Mouse (Mus musculus): ENCODE data around the gene Ankrd55.

Gene Ankrd55

DNA sequence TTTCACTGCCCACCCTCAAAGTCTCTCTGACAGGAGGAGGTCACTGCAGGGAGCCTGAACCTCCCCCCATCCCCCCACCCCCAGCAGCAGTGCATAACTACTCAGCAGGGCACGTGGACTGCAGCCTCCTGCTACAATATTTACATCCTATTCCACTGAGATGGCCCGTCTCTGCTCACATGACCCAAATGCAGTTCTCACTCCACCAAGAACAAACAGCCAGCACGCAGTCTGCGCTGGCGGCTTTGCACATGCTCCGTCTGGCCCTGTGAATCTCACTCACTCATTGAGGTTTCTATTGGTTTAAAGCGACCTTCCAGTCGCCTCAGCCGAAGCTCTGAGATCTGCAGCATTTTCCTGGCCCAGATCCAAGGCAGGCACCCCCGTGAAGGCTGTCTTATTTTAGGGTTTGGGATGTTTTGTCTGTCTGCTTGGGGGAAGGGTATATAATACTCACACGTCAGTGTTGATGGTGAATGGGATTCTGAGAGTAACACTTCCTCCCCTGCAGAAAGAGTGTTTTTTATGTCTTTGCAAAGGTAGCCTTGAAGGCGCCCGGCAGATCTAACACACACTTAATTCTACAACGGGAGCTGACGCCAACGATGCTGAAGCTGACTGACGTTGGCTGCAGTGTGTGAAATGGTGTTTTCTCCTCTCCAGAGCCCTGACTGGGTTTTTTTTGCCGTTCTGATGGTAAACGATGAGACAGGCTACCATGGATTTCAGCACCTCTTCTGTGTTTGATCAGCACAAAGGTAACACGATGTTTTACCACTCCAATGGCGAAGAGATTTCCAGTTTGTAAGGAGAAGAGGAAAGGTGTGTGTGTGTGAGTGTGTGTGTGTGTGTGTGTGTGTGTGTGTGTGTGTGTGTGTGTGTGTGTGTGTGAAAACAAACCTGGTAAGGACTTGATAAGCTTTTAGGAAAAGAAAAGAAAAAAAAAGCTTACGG, at the start of gene Ankrd55:
Gene Ankrd55, plus strand, starts transcription at position 227 of the 954 bp plus-strand sequence.
- DNase-seq (ENCODE audit: low spot score in 2 of 2): peak in 1 of 2 experiments; percentile 68

DNA sequence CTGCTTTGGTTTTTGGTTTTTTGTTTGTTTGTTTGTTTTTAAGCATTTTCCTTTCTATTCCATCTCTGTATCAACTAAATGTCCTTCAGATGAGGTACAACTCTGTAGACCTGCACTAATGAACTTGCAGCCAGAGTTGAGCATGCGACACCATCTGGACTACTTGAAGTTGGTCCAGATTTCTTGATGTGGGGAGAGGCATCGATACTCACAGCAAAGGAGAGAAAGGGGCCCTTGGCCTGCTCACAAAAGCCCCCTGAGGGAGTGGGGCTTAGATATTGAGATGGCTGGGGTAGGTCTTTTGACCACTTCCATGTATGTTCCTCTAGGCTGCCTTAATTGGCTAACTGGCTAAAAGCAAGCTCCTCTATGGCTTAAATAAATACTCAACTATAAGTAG, 49.0 kb upstream of the Ankrd55 start:
- DNase-seq (ENCODE audit: low spot score in 2 of 2): no peak

DNA sequence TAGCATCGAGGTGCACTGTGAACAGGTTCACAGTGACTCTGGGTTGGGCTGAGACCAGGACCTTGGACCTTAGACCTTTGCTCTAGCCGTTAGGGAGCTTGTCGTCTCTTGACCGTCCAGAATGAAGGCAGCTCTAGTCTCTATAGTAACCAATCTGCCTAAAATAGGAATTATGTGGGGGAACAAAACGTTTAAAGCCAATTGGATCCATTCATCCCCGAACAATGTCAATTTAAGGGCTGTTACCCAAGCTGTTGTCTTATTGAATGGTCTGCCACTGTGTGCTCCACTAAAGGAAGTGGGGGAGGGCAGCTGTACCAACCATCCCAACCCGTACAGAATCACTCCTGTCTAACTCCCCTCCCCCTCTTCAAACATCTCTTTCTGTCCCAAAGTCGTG, 46.8 kb upstream of the Ankrd55 start:
- no peak for DNase-seq (ENCODE audit: low spot score in 2 of 2)

DNA sequence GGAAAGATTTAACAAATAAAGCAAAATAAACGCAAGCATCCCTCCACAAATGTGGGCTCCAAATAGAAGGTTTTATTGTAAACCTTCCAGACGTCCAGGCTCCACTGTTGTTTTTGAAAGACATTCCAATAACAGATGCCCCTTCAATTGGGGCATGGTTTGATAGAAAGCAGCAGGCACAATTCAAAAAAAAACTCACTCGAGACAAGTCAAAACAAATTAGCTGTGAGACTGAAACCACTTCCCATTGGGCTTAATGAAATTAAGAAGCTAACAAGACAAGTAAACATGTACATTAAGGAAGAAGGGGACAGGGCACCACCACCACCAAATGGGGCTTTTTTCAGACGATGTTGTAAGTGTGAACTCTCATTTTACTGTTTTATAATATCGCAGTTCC, 43.1 kb upstream of the Ankrd55 start:
- no peak for DNase-seq (ENCODE audit: low spot score in 2 of 2)

DNA sequence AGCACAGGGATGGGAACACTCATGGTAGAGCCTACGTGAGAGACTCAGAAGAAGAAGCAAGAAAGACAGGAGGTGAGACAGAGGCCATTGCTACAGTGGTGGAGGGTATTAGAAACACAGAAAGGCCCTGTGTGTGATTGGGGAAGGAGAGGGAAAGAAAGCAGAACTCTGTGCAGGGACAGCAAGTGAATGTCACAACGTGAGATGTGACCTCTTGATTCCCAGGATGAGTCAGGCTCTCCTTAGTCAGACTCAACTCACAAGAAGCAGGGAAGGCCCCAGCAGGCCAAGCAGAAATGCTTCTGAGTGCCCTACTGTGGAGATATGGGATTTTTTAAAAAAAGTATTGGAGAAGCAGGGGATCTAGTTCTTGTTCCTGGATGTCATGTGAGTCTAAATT, 36.8 kb upstream of the Ankrd55 start:
- DNase-seq (ENCODE audit: low spot score in 2 of 2): no peak

DNA sequence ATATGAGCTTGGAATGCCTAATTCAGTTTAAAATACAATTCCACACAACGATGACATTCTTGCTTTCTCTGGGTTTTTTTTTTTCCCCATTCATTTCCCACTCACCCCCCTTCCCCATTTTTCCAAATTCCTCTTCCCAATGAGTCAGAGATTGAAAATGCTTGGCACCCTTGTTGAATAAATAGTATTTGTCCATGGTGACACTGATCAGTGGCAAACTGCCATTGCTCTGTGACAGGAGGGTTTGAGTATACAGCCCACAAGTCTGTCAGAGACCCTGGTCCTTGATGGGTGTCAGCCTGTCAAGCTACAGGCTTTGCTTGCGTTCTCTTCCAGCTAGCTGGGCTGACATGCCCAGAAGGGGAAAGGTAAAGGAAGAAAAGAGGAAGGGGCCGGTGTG, 36.2 kb upstream of the Ankrd55 start:
- no peak for DNase-seq (ENCODE audit: low spot score in 2 of 2)

DNA sequence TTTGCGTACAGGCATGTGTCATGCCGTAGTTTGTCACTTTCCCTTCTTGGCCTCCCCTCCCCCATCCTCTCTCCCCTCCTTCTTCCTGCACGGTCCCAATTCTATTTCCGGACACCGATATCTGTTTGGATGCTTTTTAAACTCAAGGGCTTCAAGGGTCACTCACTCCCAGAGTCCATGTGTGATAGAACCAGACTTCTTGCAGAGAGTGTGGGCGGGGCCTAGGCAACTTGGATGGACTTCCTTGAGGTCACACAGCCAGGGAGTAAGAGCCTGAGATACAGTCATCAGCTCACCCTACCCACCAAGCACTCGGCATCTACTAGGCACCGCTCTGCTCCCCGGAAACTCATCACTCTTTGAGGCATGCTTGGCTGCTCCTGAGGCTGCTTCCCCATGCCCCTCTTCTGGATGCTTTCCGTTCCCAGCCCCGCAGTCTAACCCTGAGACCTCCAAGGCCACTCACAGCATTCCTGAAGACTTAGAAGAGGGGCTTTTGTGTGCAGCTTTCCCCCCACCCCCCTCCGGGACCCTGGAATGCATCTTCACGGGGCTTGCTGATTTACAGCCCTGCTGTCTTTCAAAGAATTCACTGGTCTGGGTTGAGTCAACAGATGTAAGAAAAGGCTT, 35.1 kb upstream of the Ankrd55 start:
- DNase-seq (ENCODE audit: low spot score in 2 of 2): no peak

DNA sequence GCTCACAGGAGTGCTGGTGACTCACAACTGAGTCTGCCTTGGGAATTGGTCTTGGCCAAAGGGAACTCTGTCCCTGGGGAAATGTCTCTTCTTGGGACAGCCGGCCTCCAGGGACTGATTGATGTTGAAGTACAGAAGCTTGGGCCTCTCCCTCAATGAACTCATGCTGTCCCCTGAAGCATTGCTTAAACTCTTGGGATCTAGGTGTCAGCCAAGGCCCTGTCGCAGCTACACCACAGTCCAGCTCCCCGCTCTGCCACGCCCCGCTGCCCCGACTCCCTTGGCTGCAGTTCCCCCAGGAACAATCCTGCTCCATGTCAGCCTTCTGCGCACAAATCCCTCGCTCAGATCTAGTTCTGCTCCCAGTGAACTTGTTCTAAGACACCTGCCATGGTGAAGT, 34.1 kb upstream of the Ankrd55 start:
- no peak for DNase-seq (ENCODE audit: low spot score in 2 of 2)

DNA sequence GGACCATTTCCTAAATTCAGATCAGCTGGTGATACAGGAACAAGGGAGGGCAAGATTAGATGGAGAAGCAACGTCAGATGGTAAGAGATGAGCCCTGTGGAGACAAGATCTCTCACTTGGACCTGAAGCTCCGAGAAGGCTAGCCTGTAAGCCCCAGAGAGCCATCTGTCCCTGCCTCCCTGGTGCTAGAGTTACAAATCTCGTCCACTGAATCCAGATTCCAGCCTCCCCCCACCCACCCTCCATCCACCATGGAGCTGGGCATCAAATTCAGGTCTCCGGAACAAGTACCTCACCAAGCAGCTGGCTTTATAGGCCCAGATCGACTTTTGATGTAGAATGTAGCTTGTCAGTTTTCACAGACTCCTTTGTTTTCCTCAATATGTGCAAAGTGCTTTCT, 32.4 kb upstream of the Ankrd55 start:
- no peak for DNase-seq (ENCODE audit: low spot score in 2 of 2)

DNA sequence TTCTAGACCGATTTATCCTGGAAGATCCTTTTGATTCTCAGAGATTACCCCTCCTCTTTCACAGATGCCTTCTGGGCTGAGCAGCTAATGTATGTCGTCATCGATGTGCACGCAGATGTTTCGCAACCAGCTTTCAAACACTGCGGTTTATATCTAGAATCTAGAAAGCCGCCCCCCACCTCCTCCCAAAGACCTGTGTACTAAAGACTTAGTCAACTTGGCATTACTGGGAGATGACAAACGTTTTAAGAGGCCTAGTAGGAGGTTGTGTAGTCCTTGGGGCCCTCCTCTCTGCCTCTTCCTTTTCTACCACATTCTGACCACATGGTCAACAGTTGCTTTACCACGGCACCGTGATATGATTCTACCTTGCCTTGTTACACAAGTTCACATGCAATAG, 29.8 kb upstream of the Ankrd55 start:
- DNase-seq (ENCODE audit: low spot score in 2 of 2): no peak

DNA sequence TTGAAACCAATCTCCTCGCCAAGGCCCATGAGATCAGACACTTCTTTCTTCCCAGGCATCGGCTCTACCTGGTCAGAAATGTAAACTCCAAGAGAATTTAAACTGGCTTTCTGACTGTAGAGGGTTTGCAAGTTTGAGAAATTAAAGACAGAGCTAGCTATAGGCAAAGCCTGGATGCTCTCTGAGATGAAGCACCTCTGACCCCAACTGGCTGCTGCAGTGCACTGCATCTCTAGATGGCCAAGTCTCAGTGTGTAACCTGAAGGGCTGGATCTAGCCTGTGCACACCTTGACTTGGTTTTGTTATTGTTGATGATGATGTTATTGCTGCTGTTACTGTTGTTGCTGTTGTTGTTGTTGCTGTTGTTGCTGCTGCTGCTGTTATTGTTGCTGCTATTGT, 28.9 kb upstream of the Ankrd55 start:
- peak; percentile 62 to 71 for DNase-seq (ENCODE audit: low spot score in 2 of 2)

DNA sequence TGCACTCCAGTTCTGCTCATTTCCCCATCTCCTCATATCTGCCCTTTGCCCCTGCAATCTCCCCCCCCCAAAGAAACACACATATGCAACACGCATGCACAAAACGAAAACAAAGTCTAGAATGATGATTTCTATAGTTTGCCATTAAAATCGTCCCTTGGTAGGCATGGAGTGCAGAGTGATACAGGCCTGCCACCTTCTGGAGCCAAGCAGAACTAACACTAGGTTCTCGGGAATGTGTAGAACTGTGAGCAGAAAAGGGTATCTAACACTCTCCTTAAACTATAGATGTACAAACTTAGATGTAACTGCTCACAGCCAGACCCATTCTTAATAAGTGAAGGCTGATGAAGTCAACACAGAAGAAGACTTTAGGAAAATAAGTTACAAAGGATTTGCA, 23.6 kb upstream of the Ankrd55 start:
- DNase-seq (ENCODE audit: low spot score in 2 of 2): no peak

DNA sequence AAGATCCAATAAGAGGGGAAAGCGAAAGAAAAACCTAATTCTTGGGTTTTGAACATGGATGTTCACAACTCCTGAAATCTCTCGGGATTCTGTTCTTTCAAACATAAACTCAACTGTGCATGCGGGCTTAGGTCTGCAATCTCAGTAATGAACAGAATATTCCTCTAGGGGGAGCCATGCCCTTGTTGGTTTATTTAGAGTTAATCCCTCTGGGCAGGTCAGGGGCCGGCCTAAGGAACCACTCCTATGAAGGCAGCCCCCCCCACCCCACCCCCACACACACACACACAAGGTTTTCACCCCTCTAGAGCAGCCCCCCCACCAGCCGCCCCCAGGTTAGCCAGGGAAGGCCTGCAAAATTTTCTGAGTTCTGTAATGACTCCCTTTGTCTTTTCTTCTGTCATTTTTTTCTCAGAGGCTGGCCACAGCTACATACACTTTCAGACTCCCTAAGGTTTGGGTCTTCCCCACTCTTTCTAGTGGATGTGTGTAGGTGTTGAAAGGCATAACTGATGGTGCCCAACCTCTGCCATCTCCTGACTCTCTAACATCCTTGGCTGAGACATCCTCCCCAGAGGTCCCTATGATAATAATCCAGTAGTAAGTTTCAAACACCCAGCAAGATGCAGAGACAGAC, 16.2 kb upstream of the Ankrd55 start:
- no peak for DNase-seq (ENCODE audit: low spot score in 2 of 2)

DNA sequence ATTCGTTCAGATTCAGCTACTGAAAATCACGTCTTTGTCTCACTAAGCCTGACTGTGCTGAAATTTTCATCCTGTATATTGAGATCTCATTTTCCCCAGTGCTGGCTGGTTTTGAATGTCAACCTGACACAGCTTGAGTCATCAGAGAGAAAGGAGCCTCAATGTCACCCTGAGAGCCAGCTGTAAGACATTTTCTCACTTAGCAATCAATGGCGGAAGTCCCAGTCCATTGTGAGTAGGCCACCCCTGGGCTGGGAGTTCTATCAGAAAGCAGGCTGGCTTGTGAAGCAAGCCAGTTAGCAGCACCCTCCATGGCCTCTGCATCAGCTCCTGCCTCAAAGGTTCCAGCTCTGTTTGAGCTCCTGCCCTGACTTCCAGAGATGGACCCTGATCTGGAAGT, 13.6 kb upstream of the Ankrd55 start:
- no peak for DNase-seq (ENCODE audit: low spot score in 2 of 2)

DNA sequence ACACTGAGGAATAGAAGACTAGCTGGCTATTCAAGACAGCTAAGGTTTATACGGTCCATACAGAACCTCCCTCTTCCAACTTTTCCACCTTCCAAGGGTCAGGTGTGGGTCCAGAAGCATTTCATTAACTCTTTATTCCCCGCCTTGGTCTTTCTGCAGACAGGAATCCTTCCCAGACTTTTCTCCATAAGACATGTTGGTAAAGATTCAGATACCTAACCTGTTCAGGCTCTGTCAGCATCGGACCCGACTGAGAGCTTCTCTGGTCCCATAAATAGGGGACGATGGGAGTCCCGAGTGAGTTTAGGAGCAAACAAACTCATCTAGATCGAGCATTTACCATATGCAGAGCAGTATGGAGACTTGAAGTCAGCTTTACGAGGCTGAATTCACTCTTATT, 12.3 kb upstream of the Ankrd55 start:
- no peak for DNase-seq (ENCODE audit: low spot score in 2 of 2)

DNA sequence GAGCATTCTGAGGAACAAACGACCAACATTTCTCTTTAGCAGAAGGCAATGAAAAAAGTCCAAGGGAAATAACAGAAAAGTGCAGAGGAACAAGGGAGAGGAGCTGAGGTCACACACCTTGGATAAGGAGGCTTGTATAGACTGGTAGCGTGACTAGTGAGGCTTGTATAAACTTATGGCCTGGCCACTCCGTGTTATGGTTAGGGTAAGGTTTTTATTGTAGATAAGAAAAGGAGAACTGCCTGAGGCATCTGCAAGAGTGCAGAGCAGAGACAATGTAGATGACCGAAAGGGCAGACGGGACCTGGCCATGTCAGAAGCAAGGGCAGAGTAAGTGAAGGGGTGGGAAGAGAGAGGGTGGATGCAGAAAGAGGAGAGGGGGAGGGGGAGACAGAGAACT, 10.7 kb upstream of the Ankrd55 start:
- no peak for DNase-seq (ENCODE audit: low spot score in 2 of 2)

DNA sequence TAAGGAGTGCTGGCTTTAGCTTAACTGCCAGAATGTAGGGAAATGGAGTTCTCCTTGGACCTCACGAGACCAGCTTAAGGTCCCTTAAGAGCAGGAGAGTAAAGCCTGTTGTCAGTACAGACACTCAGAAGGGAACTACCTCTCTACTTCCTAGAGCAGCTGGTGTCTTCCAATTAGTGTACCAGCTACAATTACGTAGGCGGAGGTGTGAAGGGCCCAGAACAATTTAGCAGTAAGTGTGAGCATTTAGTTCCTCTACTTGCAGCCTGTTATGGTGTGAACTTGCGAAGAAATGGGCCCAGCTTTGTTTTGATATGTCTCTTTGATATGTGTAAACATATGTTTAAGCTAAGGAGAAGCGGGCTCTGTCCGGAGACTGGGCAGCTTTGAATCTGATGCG, 10.0 kb upstream of the Ankrd55 start:
- no peak for DNase-seq (ENCODE audit: low spot score in 2 of 2)

DNA sequence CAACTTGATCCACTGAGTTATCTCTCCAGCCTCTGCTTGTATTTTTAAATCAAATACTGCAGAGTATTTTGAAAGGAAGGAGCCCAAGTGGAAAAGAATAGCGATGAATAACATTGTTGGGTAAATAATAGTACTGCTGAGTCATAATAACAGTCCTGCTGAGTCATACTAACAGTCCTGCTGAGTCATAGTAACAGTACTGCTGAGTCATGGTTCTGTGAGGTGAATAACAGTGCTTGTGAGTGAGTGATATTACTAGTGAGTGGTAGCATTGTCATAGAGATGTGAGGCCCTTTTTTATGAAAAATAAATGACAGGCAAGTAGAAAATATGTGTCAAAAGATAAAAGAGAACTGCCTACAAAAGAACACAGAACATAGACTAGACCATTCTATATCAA, 1.1 kb upstream of the Ankrd55 start:
- no peak for DNase-seq (ENCODE audit: low spot score in 2 of 2)

DNA sequence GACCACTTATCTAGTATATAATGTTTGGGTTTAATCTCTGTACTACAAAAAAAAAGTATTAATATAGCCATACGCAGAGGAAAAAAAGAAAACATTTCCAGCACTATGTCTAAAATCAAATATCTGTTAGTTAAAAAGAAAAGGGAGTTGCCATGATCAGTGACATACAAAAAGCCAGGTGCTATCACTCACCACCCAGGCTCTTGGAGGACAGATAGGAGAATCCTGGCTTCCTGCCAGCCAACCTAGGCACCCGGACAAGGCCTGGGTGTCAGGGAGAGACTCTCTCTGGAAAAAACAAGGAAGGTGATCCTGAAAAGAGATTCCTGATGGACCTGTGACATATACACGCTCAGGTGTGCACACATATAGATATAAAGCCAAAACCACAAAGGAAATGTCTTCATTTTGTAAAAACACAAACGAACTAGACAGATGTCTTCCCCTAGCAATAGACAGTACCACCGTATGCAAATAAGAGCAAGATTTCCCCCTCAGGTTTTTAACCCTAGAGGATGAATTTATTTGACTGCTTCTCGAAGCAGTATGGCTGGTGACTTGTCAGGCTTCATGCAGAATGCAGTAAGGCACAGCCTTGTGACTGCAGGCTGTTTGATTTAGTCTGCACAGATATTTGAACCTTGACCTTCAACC, 553 bp upstream of the Ankrd55 start:
- DNase-seq (ENCODE audit: low spot score in 2 of 2): no peak

DNA sequence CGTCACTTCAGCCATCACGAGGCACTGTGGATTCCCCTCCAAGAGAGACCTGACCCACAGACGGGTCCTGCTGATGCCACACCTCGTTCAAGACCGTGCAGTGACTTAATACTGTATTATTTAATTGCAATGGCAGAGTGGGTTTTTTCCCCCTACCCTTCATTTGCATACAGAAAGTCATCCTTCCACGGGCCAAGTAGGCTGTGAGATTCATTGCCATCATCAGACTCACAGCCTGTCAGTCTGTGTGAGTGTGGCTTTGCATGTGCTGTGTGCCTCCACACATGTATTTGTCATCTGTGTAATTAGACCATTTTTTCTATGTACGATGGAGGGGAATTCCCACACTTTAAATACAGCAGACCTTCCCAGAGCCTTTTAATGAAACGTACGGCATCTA, 1.1 kb downstream of the Ankrd55 start:
- no peak for DNase-seq (ENCODE audit: low spot score in 2 of 2)

DNA sequence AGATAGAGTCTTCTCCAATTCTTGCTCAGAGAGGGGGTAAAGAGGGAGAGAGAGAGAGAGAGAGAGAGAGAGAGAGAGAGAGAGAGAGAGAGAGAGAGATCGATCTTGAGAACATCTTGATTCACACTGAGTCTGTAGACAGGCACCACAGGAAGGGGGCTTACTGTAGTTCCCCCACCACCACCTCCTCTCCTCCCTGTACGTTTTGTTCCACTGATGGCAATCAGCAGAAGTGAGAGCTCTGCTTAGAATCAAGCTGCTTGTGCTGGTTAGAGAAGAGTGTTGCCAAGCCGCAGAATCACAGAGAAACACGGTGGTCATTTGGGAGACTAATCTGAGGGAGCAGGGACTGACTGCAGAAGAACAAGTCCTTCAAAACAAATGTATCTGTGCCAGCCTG, 1.7 kb downstream of the Ankrd55 start:
- DNase-seq (ENCODE audit: low spot score in 2 of 2): no peak

DNA sequence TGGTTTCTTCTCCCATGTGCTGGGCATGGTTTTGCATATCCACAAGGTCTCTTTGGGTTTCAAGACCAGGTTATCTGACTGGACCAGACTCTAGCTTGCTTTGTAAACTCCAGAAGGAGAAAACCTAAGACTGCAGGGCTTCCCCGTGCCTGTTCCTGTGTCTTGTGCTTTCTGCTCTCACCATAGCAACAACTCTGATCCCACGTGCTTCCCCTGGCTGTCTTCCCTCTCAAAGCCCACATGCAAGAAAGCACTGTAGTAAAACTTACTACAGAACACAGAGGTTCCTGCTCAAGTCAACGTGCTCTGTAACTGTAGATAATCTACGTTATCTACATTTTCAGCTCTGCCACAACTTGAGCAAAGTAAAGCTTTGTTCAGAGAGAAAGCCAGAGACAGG, 4.2 kb downstream of the Ankrd55 start:
- no peak for DNase-seq (ENCODE audit: low spot score in 2 of 2)
